Mouse (Mus musculus): ENCODE results near the gene Fxr2.
"Not testable (repeated sequence)": the region's sequence is repeated elsewhere in the genome, so short reads cannot be mapped to it uniquely, and the experiment has no call there.

The Fxr2 gene

GRCm38 (mm10) chr11:69609416-69609815, 23.4 kb upstream of the Fxr2 start:
- DNase-seq (ENCODE audit: extremely low read depth, low read depth, low spot score) = no peak

GRCm38 (mm10) chr11:69610899-69611298, 21.9 kb upstream of the Fxr2 start:
- DNase-seq (ENCODE audit: extremely low read depth, low read depth, low spot score) = no peak

GRCm38 (mm10) chr11:69613553-69614256, 19.1 kb upstream of the Fxr2 start:
- DNase-seq (ENCODE audit: extremely low read depth, low read depth, low spot score) = no peak

GRCm38 (mm10) chr11:69614257-69614588, 18.6 kb upstream of the Fxr2 start:
- DNase-seq (ENCODE audit: extremely low read depth, low read depth, low spot score) = not testable (repeated sequence)

GRCm38 (mm10) chr11:69616781-69617180, 16.0 kb upstream of the Fxr2 start:
- DNase-seq (ENCODE audit: extremely low read depth, low read depth, low spot score) = no peak

GRCm38 (mm10) chr11:69617805-69618204, 15.0 kb upstream of the Fxr2 start, which contains the start of gene Shbg:
Gene Shbg, minus strand, starts transcription at chr11:69617905.
- no peak for DNase-seq (ENCODE audit: extremely low read depth, low read depth, low spot score)

GRCm38 (mm10) chr11:69620394-69621081, 12.3 kb upstream of the Fxr2 start:
- DNase-seq (ENCODE audit: extremely low read depth, low read depth, low spot score) = no peak

GRCm38 (mm10) chr11:69621571-69622268, 11.1 kb upstream of the Fxr2 start, which contains the start of gene Sat2:
Gene Sat2, plus strand, starts transcription at chr11:69622024.
- DNase-seq (ENCODE audit: extremely low read depth, low read depth, low spot score) = no peak

GRCm38 (mm10) chr11:69622406-69622805, 10.4 kb upstream of the Fxr2 start:
- no peak for DNase-seq (ENCODE audit: extremely low read depth, low read depth, low spot score)

GRCm38 (mm10) chr11:69623006-69623405, 9.8 kb upstream of the Fxr2 start:
- DNase-seq (ENCODE audit: extremely low read depth, low read depth, low spot score) = no peak

- not testable (repeated sequence) for DNase-seq (ENCODE audit: extremely low read depth, low read depth, low spot score)
Observed at GRCm38 (mm10) chr11:69624339-69624738, 8.5 kb upstream of the Fxr2 start.

- DNase-seq (ENCODE audit: extremely low read depth, low read depth, low spot score) = no peak
Observed at GRCm38 (mm10) chr11:69628286-69628685, 4.5 kb upstream of the Fxr2 start.

- no peak for DNase-seq (ENCODE audit: extremely low read depth, low read depth, low spot score)
Observed at GRCm38 (mm10) chr11:69629802-69630201, 3.0 kb upstream of the Fxr2 start.

GRCm38 (mm10) chr11:69633128-69633866, 507 bp downstream of the Fxr2 start:
- no peak for DNase-seq (ENCODE audit: extremely low read depth, low read depth, low spot score)

GRCm38 (mm10) chr11:69635471-69635870, 2.7 kb downstream of the Fxr2 start:
- no peak for DNase-seq (ENCODE audit: extremely low read depth, low read depth, low spot score)

- DNase-seq (ENCODE audit: extremely low read depth, low read depth, low spot score) = no peak
Observed at GRCm38 (mm10) chr11:69645860-69646259, 13.1 kb downstream of the Fxr2 start.

GRCm38 (mm10) chr11:69653399-69653798, 20.6 kb downstream of the Fxr2 start:
- no peak for DNase-seq (ENCODE audit: extremely low read depth, low read depth, low spot score)

- DNase-seq (ENCODE audit: extremely low read depth, low read depth, low spot score) = no peak
Observed at GRCm38 (mm10) chr11:69654760-69655159, 22.0 kb downstream of the Fxr2 start.

- no peak for DNase-seq (ENCODE audit: extremely low read depth, low read depth, low spot score)
Observed at GRCm38 (mm10) chr11:69655264-69656064, 22.7 kb downstream of the Fxr2 start, which contains the start of gene Sox15. Gene Sox15, plus strand, starts transcription at chr11:69655314.

- DNase-seq (ENCODE audit: extremely low read depth, low read depth, low spot score) = no peak
Observed at GRCm38 (mm10) chr11:69656065-69656455, 23.3 kb downstream of the Fxr2 start.
